Mouse (Mus musculus): ENCODE data around the gene Rab1b. TPM values are rescaled to one million over a fixed set of nuclear protein-coding genes. Genes with fewer than 3 reads are reported as not detected.
A peak's percentile ranks its signal among the peaks of the same experiment; 100 is the strongest.
"Not testable (repeated sequence)": the region's sequence is repeated elsewhere in the genome, so short reads cannot be mapped to it uniquely, and the experiment has no call there.

Gene Rab1b
- 86.0 and 90.6 TPM in 2 replicates for polyA plus RNA-seq (2015; fragmentation: Nextera tagmentation; extraction: Ambion mirVana)

- WGBS (ENCODE audit: insufficient replicate concordance), result under 1% methylated on average over 36 of the region's 46 CpGs
- peaks cover 27% of the 10 kb centered on the region for H3K4me1 ChIP-seq (ENCODE audit: insufficient read depth)
- H3K27ac ChIP-seq (ENCODE audit: low read depth), result peak within 1 kb of the TSS; percentile 94
- no peaks in the 10 kb centered on the region for H3K27me3 ChIP-seq (ENCODE audit: insufficient read depth, low read length)
- TF ChIP-seq EP300 (IDR thresholded peaks at IDR 0.05; ENCODE audit: low read depth), result no peak
- no peak for TF ChIP-seq CTCF (IDR thresholded peaks at IDR 0.05; ENCODE audit: low read depth)
- H3K9me3 ChIP-seq (ENCODE audit: low read length), result no peaks in the 10 kb centered on the region
- DNase-seq, result peak; percentile 99
- peak within 1 kb of the TSS; percentile 97 for H3K4me2 ChIP-seq (ENCODE audit: low read depth, low read length)
- H3K4me3 ChIP-seq (ENCODE audit: low read depth, low read length), result peak within 1 kb of the TSS; percentile 87
- peaks cover 32% of the 10 kb centered on the region for H3K36me3 ChIP-seq (replicated peaks; ENCODE audit: insufficient read depth, low read length)
- peak; percentile 93 for ATAC-seq
- H3K9ac ChIP-seq (replicated peaks), result peak within 1 kb of the TSS; percentile 90
Measured at GRCm38 (mm10) chr19:5106731-5107191, at the start of gene Rab1b. TSS of gene Rab1b (minus strand) at chr19:5107072.

- H3K4me3 ChIP-seq (ENCODE audit: low read depth, low read length), result no peak overlapping the region
- 84% methylated on average over 6 of the region's 6 CpGs for WGBS (ENCODE audit: insufficient replicate concordance)
- H3K36me3 ChIP-seq (replicated peaks; ENCODE audit: insufficient read depth, low read length), result peaks cover 8% of the 10 kb centered on the region
- no peaks in the 10 kb centered on the region for H3K4me1 ChIP-seq (ENCODE audit: insufficient read depth)
- ATAC-seq, result no peak
- no peak overlapping the region for H3K27ac ChIP-seq (ENCODE audit: low read depth)
- no peak overlapping the region for H3K4me2 ChIP-seq (ENCODE audit: low read depth, low read length)
- no peaks in the 10 kb centered on the region for H3K9me3 ChIP-seq (ENCODE audit: low read length)
- no peak for TF ChIP-seq CTCF (IDR thresholded peaks at IDR 0.05; ENCODE audit: low read depth)
- TF ChIP-seq EP300 (IDR thresholded peaks at IDR 0.05; ENCODE audit: low read depth), result no peak
- no peak overlapping the region for H3K9ac ChIP-seq (replicated peaks)
- H3K27me3 ChIP-seq (ENCODE audit: insufficient read depth, low read length), result no peaks in the 10 kb centered on the region
- DNase-seq, result no peak
Measured at GRCm38 (mm10) chr19:5152261-5152660, 45.4 kb upstream of the Rab1b start.

GRCm38 (mm10) chr19:5151741-5152140, 44.9 kb upstream of the Rab1b start:
- ATAC-seq (no peak), DNase-seq (no peak)
- TF ChIP-seq EP300 (IDR thresholded peaks at IDR 0.05; ENCODE audit: low read depth), result no peak
- no peak for TF ChIP-seq CTCF (IDR thresholded peaks at IDR 0.05; ENCODE audit: low read depth)
- H3K4me1 ChIP-seq (ENCODE audit: insufficient read depth), result no peaks in the 10 kb centered on the region
- no peak overlapping the region for H3K4me3 ChIP-seq (ENCODE audit: low read depth, low read length)
- no peak overlapping the region for H3K27ac ChIP-seq (ENCODE audit: low read depth)
- H3K4me2 ChIP-seq (ENCODE audit: low read depth, low read length), result no peak overlapping the region
- no peaks in the 10 kb centered on the region for H3K9me3 ChIP-seq (ENCODE audit: low read length)
- H3K9ac ChIP-seq (replicated peaks), result no peak overlapping the region
- WGBS (ENCODE audit: insufficient replicate concordance), result 85% methylated on average over 5 of the region's 5 CpGs
- H3K36me3 ChIP-seq (replicated peaks; ENCODE audit: insufficient read depth, low read length), result peaks cover 8% of the 10 kb centered on the region
- H3K27me3 ChIP-seq (ENCODE audit: insufficient read depth, low read length), result no peaks in the 10 kb centered on the region

GRCm38 (mm10) chr19:5151331-5151730, 44.5 kb upstream of the Rab1b start:
- Histone ChIP-seq H3K9me3 (ENCODE audit: low read length) (no peaks in the 10 kb centered on the region), H3K4me1 (ENCODE audit: insufficient read depth) (no peaks in the 10 kb centered on the region), H3K27ac (ENCODE audit: low read depth) (no peak overlapping the region), H3K4me3 (ENCODE audit: low read depth, low read length) (no peak overlapping the region), H3K27me3 (ENCODE audit: insufficient read depth, low read length) (no peaks in the 10 kb centered on the region), H3K9ac (replicated peaks) (no peak overlapping the region), H3K4me2 (ENCODE audit: low read depth, low read length) (no peak overlapping the region), H3K36me3 (replicated peaks; ENCODE audit: insufficient read depth, low read length) (peaks cover 11% of the 10 kb centered on the region)
- TF ChIP-seq CTCF (IDR thresholded peaks at IDR 0.05; ENCODE audit: low read depth) (peak; percentile 76), EP300 (IDR thresholded peaks at IDR 0.05; ENCODE audit: low read depth) (no peak)
- ATAC-seq (no peak), DNase-seq (peak; percentile 62)
- 17% methylated on average over 3 of the region's 3 CpGs for WGBS (ENCODE audit: insufficient replicate concordance)

- no peak for DNase-seq
- H3K27ac ChIP-seq (ENCODE audit: low read depth), result no peak overlapping the region
- no peak overlapping the region for H3K4me2 ChIP-seq (ENCODE audit: low read depth, low read length)
- H3K4me1 ChIP-seq (ENCODE audit: insufficient read depth), result no peaks in the 10 kb centered on the region
- H3K9ac ChIP-seq (replicated peaks), result no peak overlapping the region
- H3K27me3 ChIP-seq (ENCODE audit: insufficient read depth, low read length), result no peaks in the 10 kb centered on the region
- H3K9me3 ChIP-seq (ENCODE audit: low read length), result no peaks in the 10 kb centered on the region
- no peak for ATAC-seq
- H3K36me3 ChIP-seq (replicated peaks; ENCODE audit: insufficient read depth, low read length), result peaks cover 11% of the 10 kb centered on the region
- no peak overlapping the region for H3K4me3 ChIP-seq (ENCODE audit: low read depth, low read length)
- no peak for TF ChIP-seq EP300 (IDR thresholded peaks at IDR 0.05; ENCODE audit: low read depth)
- no peak for TF ChIP-seq CTCF (IDR thresholded peaks at IDR 0.05; ENCODE audit: low read depth)
- 89% methylated on average over 6 of the region's 6 CpGs for WGBS (ENCODE audit: insufficient replicate concordance)
Measured at GRCm38 (mm10) chr19:5150358-5150757, 43.5 kb upstream of the Rab1b start.

GRCm38 (mm10) chr19:5149041-5149440, 42.2 kb upstream of the Rab1b start:
- not testable (repeated sequence) for H3K4me3 ChIP-seq (ENCODE audit: low read depth, low read length); H3K9me3 ChIP-seq (ENCODE audit: low read length); H3K9ac ChIP-seq (replicated peaks); H3K27ac ChIP-seq (ENCODE audit: low read depth); H3K4me1 ChIP-seq (ENCODE audit: insufficient read depth); DNase-seq; H3K4me2 ChIP-seq (ENCODE audit: low read depth, low read length); H3K27me3 ChIP-seq (ENCODE audit: insufficient read depth, low read length)
- peak; percentile 56; the same call in 1 of the 2 replicates for ATAC-seq
- peaks cover 14% of the 10 kb centered on the region for H3K36me3 ChIP-seq (replicated peaks; ENCODE audit: insufficient read depth, low read length)
- WGBS (ENCODE audit: insufficient replicate concordance), result 64% methylated on average over 5 of the region's 6 CpGs

GRCm38 (mm10) chr19:5139640-5140039, 32.8 kb upstream of the Rab1b start:
- 4% methylated on average over 2 of the region's 2 CpGs for WGBS (ENCODE audit: insufficient replicate concordance)
- TF ChIP-seq CTCF (IDR thresholded peaks at IDR 0.05; ENCODE audit: low read depth) (peak; percentile 71), EP300 (IDR thresholded peaks at IDR 0.05; ENCODE audit: low read depth) (no peak)
- H3K4me2 ChIP-seq (ENCODE audit: low read depth, low read length), result no peak overlapping the region
- H3K27ac ChIP-seq (ENCODE audit: low read depth), result no peak overlapping the region
- no peak overlapping the region for H3K9ac ChIP-seq (replicated peaks)
- H3K27me3 ChIP-seq (ENCODE audit: insufficient read depth, low read length), result no peaks in the 10 kb centered on the region
- DNase-seq (peak; percentile 49), ATAC-seq (no peak)
- H3K36me3 ChIP-seq (replicated peaks; ENCODE audit: insufficient read depth, low read length), result peaks cover 6% of the 10 kb centered on the region; the same call in 1 of the 2 replicates
- H3K4me3 ChIP-seq (ENCODE audit: low read depth, low read length), result no peak overlapping the region
- no peaks in the 10 kb centered on the region for H3K4me1 ChIP-seq (ENCODE audit: insufficient read depth)
- no peaks in the 10 kb centered on the region for H3K9me3 ChIP-seq (ENCODE audit: low read length)

All from liver, postnatal 0 days (tissue).